Mouse (Mus musculus): ENCODE data around the gene Il20ra.

- TF ChIP-seq CTCF (IDR thresholded peaks at IDR 0.05) (peak; percentile 68), EP300 (IDR thresholded peaks at IDR 0.05) (no peak)
Observed at GRCm38 (mm10) chr10:19712421-19712836, at the start of gene Il20ra.
